Mouse (Mus musculus): ENCODE measurements around the gene Atp8b5. TPM values are rescaled to one million over a fixed set of nuclear protein-coding genes. Genes with fewer than 3 reads are reported as not detected.

Atp8b5 gene
- polyA plus RNA-seq, 1 experiment, result not detected

GRCm38 (mm10) chr4:43418973-43419656 is 152.2 kb downstream of the Atp8b5 start:
- no peak overlapping the region for H3K4me3 ChIP-seq (ENCODE audit: insufficient read depth, low read depth, low read length)
- no peak overlapping the region for H3K27ac ChIP-seq (ENCODE audit: insufficient read depth, low read depth, low read length)
- TF ChIP-seq CTCF (IDR thresholded peaks at IDR 0.05; ENCODE audit: insufficient read depth, low read depth, low read length) (no peak), POLR2A (IDR thresholded peaks at IDR 0.05; ENCODE audit: insufficient read depth, low read depth, low read length) (no peak)
- WGBS, result 62% methylated on average over 15 of the region's 15 CpGs
- H3K4me1 ChIP-seq (ENCODE audit: control insufficient read depth, insufficient read depth, low read length), result peaks cover 23% of the 10 kb centered on the region

- TF ChIP-seq CTCF (IDR thresholded peaks at IDR 0.05; ENCODE audit: insufficient read depth, low read depth, low read length) (no peak), POLR2A (IDR thresholded peaks at IDR 0.05; ENCODE audit: insufficient read depth, low read depth, low read length) (no peak)
- Histone ChIP-seq H3K4me3 (ENCODE audit: insufficient read depth, low read depth, low read length) (no peak overlapping the region), H3K27ac (ENCODE audit: insufficient read depth, low read depth, low read length) (no peak overlapping the region), H3K4me1 (ENCODE audit: control insufficient read depth, insufficient read depth, low read length) (peaks cover 23% of the 10 kb centered on the region)
- WGBS, result 68% methylated on average over 9 of the region's 9 CpGs
Observed at GRCm38 (mm10) chr4:43419801-43420281, 152.9 kb downstream of the Atp8b5 start.

- TF ChIP-seq CTCF (IDR thresholded peaks at IDR 0.05; ENCODE audit: insufficient read depth, low read depth, low read length), result no peak
- no peak for TF ChIP-seq POLR2A (IDR thresholded peaks at IDR 0.05; ENCODE audit: insufficient read depth, low read depth, low read length)
- Histone ChIP-seq H3K4me1 (ENCODE audit: control insufficient read depth, insufficient read depth, low read length) (peaks cover 22% of the 10 kb centered on the region), H3K27ac (ENCODE audit: insufficient read depth, low read depth, low read length) (no peak overlapping the region), H3K4me3 (ENCODE audit: insufficient read depth, low read depth, low read length) (no peak overlapping the region)
- 2% methylated on average over 6 of the region's 6 CpGs for WGBS
Observed at GRCm38 (mm10) chr4:43420305-43420704, 153.3 kb downstream of the Atp8b5 start.

GRCm38 (mm10) chr4:43421632-43422240 is 154.8 kb downstream of the Atp8b5 start:
- Histone ChIP-seq H3K4me1 (ENCODE audit: control insufficient read depth, insufficient read depth, low read length) (peaks cover 11% of the 10 kb centered on the region), H3K4me3 (ENCODE audit: insufficient read depth, low read depth, low read length) (no peak overlapping the region), H3K27ac (ENCODE audit: insufficient read depth, low read depth, low read length) (no peak overlapping the region)
- TF ChIP-seq CTCF (IDR thresholded peaks at IDR 0.05; ENCODE audit: insufficient read depth, low read depth, low read length), result no peak
- no peak for TF ChIP-seq POLR2A (IDR thresholded peaks at IDR 0.05; ENCODE audit: insufficient read depth, low read depth, low read length)
- WGBS, result 83% methylated on average over 28 of the region's 28 CpGs

Other genes starting within 250 kb of the Atp8b5 start
- gene Pigo, start 241.3 kb upstream of the Atp8b5 start, polyA plus RNA-seq (2012; ENCODE audit: insufficient read depth, insufficient read length, low replicate concordance, missing spikeins), result not detected in 2 replicates
- gene Stoml2, start 235.4 kb upstream of the Atp8b5 start, polyA plus RNA-seq (2012; ENCODE audit: insufficient read depth, insufficient read length, low replicate concordance, missing spikeins), result not detected in 2 replicates
- not detected in 2 replicates for gene Fam214b, start 220.9 kb upstream of the Atp8b5 start, polyA plus RNA-seq (2012; ENCODE audit: insufficient read depth, insufficient read length, low replicate concordance, missing spikeins)
- gene Unc13b, start 208.2 kb upstream of the Atp8b5 start, polyA plus RNA-seq (2012; ENCODE audit: insufficient read depth, insufficient read length, low replicate concordance, missing spikeins), result not detected in 2 replicates
- not detected in 2 replicates for gene Rusc2, start 114.8 kb downstream of the Atp8b5 start, polyA plus RNA-seq (2012; ENCODE audit: insufficient read depth, insufficient read length, low replicate concordance, missing spikeins)
- gene Fam166b, start 162.0 kb downstream of the Atp8b5 start, polyA plus RNA-seq (2012; ENCODE audit: insufficient read depth, insufficient read length, low replicate concordance, missing spikeins), result not detected in 2 replicates
- gene Tesk1, start 174.8 kb downstream of the Atp8b5 start, polyA plus RNA-seq (2012; ENCODE audit: insufficient read depth, insufficient read length, low replicate concordance, missing spikeins), result not detected in 2 replicates
- gene Cd72, start 187.5 kb downstream of the Atp8b5 start, polyA plus RNA-seq (2012; ENCODE audit: insufficient read depth, insufficient read length, low replicate concordance, missing spikeins), result not detected in 2 replicates
- not detected in 2 replicates for gene Sit1, start 216.6 kb downstream of the Atp8b5 start, polyA plus RNA-seq (2012; ENCODE audit: insufficient read depth, insufficient read length, low replicate concordance, missing spikeins)
- not detected in 2 replicates for gene Ccdc107, start 225.7 kb downstream of the Atp8b5 start, polyA plus RNA-seq (2012; ENCODE audit: insufficient read depth, insufficient read length, low replicate concordance, missing spikeins)
- not detected in 2 replicates for gene Arhgef39, start 232.5 kb downstream of the Atp8b5 start, polyA plus RNA-seq (2012; ENCODE audit: insufficient read depth, insufficient read length, low replicate concordance, missing spikeins)
- not detected in 2 replicates for gene Car9, start 239.8 kb downstream of the Atp8b5 start, polyA plus RNA-seq (2012; ENCODE audit: insufficient read depth, insufficient read length, low replicate concordance, missing spikeins)